In genomic region chr4:99174265-99174664, GRCm38 (mm10) we compare ENCODE assay signal across 31 mouse cellular contexts.
"Had no signal": no experiment of that assay in that cellular context is flagged by ENCODE, and none has a peak within 500 bp of the region (broad histone marks: within the 10 kb centered on the region; RNA-seq: fewer than 3 reads in every experiment).

No protein-coding gene starts in this region.

- H3K9ac ChIP-seq: limb, embryonic 12.5 days; limb, embryonic 13.5 days; limb, embryonic 15.5 days; liver, embryonic 12.5 days; liver, embryonic 13.5 days; liver, embryonic 14.5 days; liver, embryonic 15.5 days; liver, postnatal 0 days; lung, embryonic 14.5 days; lung, embryonic 15.5 days; midbrain, embryonic 12.5 days; midbrain, embryonic 13.5 days; midbrain, embryonic 15.5 days had no signal

- H3K27me3 ChIP-seq: limb, embryonic 12.5 days; limb, embryonic 13.5 days; limb, embryonic 15.5 days; liver, embryonic 13.5 days; liver, embryonic 15.5 days; lung, embryonic 15.5 days; megakaryocyte, embryonic 14.5 days; midbrain, embryonic 12.5 days; midbrain, embryonic 13.5 days; midbrain, embryonic 15.5 days had no signal

- DNase-seq: left cerebral cortex, postnatal 4 days; liver; liver, embryonic 13.5 days; liver, postnatal 0 days; lung, adult 18-20 months; lung, adult 2 months; lung, embryonic 14.5 days; lung, postnatal 10 days; lung, postnatal 14 days; lung, postnatal 36 days; lung, postnatal 4 days; midbrain, embryonic 14.5 days had no signal

- H3K27ac ChIP-seq: limb, embryonic 10.5 days; limb, embryonic 12.5 days; limb, embryonic 13.5 days; limb, embryonic 15.5 days; liver, embryonic 12.5 days; liver, embryonic 13.5 days; liver, embryonic 14.5 days; liver, embryonic 15.5 days; lung, embryonic 15.5 days; macrophage; midbrain, embryonic 10.5 days; midbrain, embryonic 12.5 days; midbrain, embryonic 13.5 days; midbrain, embryonic 15.5 days had no signal

- H3K4me2 ChIP-seq: limb, embryonic 12.5 days; limb, embryonic 13.5 days; limb, embryonic 15.5 days; liver, embryonic 11.5 days; liver, embryonic 12.5 days; liver, embryonic 13.5 days; liver, embryonic 15.5 days; lung, embryonic 14.5 days; lung, embryonic 15.5 days; midbrain, embryonic 11.5 days; midbrain, embryonic 12.5 days; midbrain, embryonic 13.5 days; midbrain, embryonic 15.5 days had no signal

- H3K36me3 ChIP-seq: limb, embryonic 10.5 days; limb, embryonic 12.5 days; limb, embryonic 13.5 days; limb, embryonic 15.5 days; liver, embryonic 12.5 days; liver, embryonic 13.5 days; liver, embryonic 15.5 days; lung, embryonic 15.5 days; midbrain, embryonic 10.5 days; midbrain, embryonic 12.5 days; midbrain, embryonic 13.5 days; midbrain, embryonic 15.5 days had no signal

- H3K4me3 ChIP-seq: limb, embryonic 10.5 days; limb, embryonic 12.5 days; limb, embryonic 13.5 days; limb, embryonic 15.5 days; liver, embryonic 12.5 days; liver, embryonic 13.5 days; liver, embryonic 15.5 days; lung, embryonic 15.5 days; megakaryocyte, embryonic 14.5 days; midbrain, embryonic 10.5 days; midbrain, embryonic 12.5 days; midbrain, embryonic 13.5 days; midbrain, embryonic 15.5 days; myocyte had no signal

- ATAC-seq: liver, embryonic 12.5 days; liver, postnatal 0 days; lung, postnatal 0 days; midbrain, embryonic 13.5 days; midbrain, embryonic 15.5 days; midbrain, embryonic 16.5 days had no signal

- H3K4me1 ChIP-seq: limb, embryonic 12.5 days; limb, embryonic 13.5 days; limb, embryonic 15.5 days; liver, embryonic 12.5 days; liver, embryonic 13.5 days; liver, embryonic 15.5 days; lung, embryonic 15.5 days; megakaryocyte, embryonic 14.5 days; midbrain, embryonic 10.5 days; midbrain, embryonic 12.5 days; midbrain, embryonic 13.5 days; midbrain, embryonic 15.5 days had no signal

- H3K9me3 ChIP-seq: limb, embryonic 10.5 days; limb, embryonic 12.5 days; limb, embryonic 13.5 days; limb, embryonic 15.5 days; liver, embryonic 12.5 days; liver, embryonic 13.5 days; liver, embryonic 15.5 days; lung, embryonic 15.5 days; megakaryocyte, embryonic 14.5 days; midbrain, embryonic 10.5 days; midbrain, embryonic 12.5 days; midbrain, embryonic 13.5 days; midbrain, embryonic 15.5 days had no signal
